Comparison of ENCODE assay signal across 9 mouse cellular contexts in genomic region chr15:84841925-84842821, GRCm38 (mm10). TPM values are rescaled to one million over a fixed set of nuclear protein-coding genes. Genes with fewer than 3 reads are reported as not detected.
DNase-seq lines count a peak whose midpoint lies in the region; ATAC-seq and TF ChIP-seq lines count a peak whose summit lies in the region.
"Had no signal": no experiment of that assay in that cellular context is flagged by ENCODE, and none has a peak within 500 bp of the region (broad histone marks: within the 10 kb centered on the region; RNA-seq: fewer than 3 reads in every experiment).

No protein-coding gene starts in this region.

- no peaks in the 10 kb centered on the region for H3K4me1 ChIP-seq in embryonic facial prominence, embryonic 11.5 days (ENCODE audit: control insufficient read depth, insufficient read depth, low read length)
- H3K4me1 ChIP-seq in hindbrain, embryonic 16.5 days (ENCODE audit: control insufficient read depth, insufficient read depth, low read depth, low read length), result peaks cover 41% of the 10 kb centered on the region
- peaks cover 44% of the 10 kb centered on the region for H3K4me1 ChIP-seq in midbrain, embryonic 15.5 days

- no peak overlapping the region for H3K4me2 ChIP-seq in embryonic facial prominence, embryonic 11.5 days (ENCODE audit: low read depth, low read length)
- H3K4me2 ChIP-seq in hindbrain, embryonic 16.5 days (ENCODE audit: low read length), result no peak overlapping the region
- H3K4me2 ChIP-seq in midbrain, embryonic 15.5 days, result no peak overlapping the region; the same call in 1 of the 2 replicates

- no peaks in the 10 kb centered on the region for H3K27me3 ChIP-seq in embryonic facial prominence, embryonic 11.5 days (ENCODE audit: control insufficient read depth, insufficient read depth, low read length)
- H3K27me3 ChIP-seq in hindbrain, embryonic 16.5 days (replicated peaks; ENCODE audit: control insufficient read depth, insufficient read depth, low read length), result no peaks in the 10 kb centered on the region
- no peaks in the 10 kb centered on the region for H3K27me3 ChIP-seq in midbrain, embryonic 15.5 days (replicated peaks)

- no peak for TF ChIP-seq CTCF in brain, embryonic 14.5 days (IDR thresholded peaks at IDR 0.05; ENCODE audit: borderline replicate concordance, extremely low read depth, insufficient read depth, insufficient read length)

- ATAC-seq in embryonic facial prominence, embryonic 11.5 days (replicated peaks; ENCODE audit: insufficient number of reproducible peaks, low FRiP score, low TSS enrichment, low read depth), result no peak
- ATAC-seq in hindbrain, embryonic 16.5 days, result peak; percentile 59
- peak; percentile 67 for ATAC-seq in midbrain, embryonic 15.5 days (replicated peaks)

- WGBS in embryonic facial prominence, embryonic 11.5 days, result 44% methylated on average over 19 of the region's 19 CpGs
- WGBS in hindbrain, embryonic 16.5 days, result 25% methylated on average over 19 of the region's 19 CpGs
- WGBS in midbrain, embryonic 15.5 days, result 23% methylated on average over 19 of the region's 19 CpGs

- H3K27ac ChIP-seq in embryonic facial prominence, embryonic 11.5 days (replicated peaks; ENCODE audit: low read depth, low read length), result no peak overlapping the region
- no peak overlapping the region for H3K27ac ChIP-seq in hindbrain, embryonic 16.5 days (ENCODE audit: low read depth, low read length)
- peak overlapping the region; percentile 40 for H3K27ac ChIP-seq in midbrain, embryonic 15.5 days

- intact Hi-C loops in heart, postnatal 36 days (cut with DNase I), result no loop called here

- DNase-seq in brain, embryonic 14.5 days (ENCODE audit: low read depth), result peak; percentile 85
- peak; percentile 9 for DNase-seq in embryonic facial prominence, embryonic 11.5 days (ENCODE audit: low spot score)
- no peak for DNase-seq in left cerebral cortex, adult 9 months (ENCODE audit: low spot score in 2 of 2)
- DNase-seq in heart, postnatal 36 days, result no peak
- DNase-seq in layer of hippocampus, postnatal 14 days (ENCODE audit: low spot score in 2 of 2), result no peak
- DNase-seq: heart, adult 11 months had no signal

- no peak for TF ChIP-seq POLR2A in brain, embryonic 14.5 days (IDR thresholded peaks at IDR 0.05; ENCODE audit: borderline replicate concordance, extremely low read depth, insufficient read depth, insufficient read length, poor library complexity, severe bottlenecking)

- H3K36me3 ChIP-seq in embryonic facial prominence, embryonic 11.5 days (replicated peaks; ENCODE audit: control insufficient read depth, insufficient read depth, low read depth, low read length), result no peaks in the 10 kb centered on the region
- H3K36me3 ChIP-seq in hindbrain, embryonic 16.5 days (ENCODE audit: control insufficient read depth, insufficient read depth, low read length), result no peaks in the 10 kb centered on the region
- no peaks in the 10 kb centered on the region for H3K36me3 ChIP-seq in midbrain, embryonic 15.5 days (replicated peaks)

- H3K4me3 ChIP-seq in embryonic facial prominence, embryonic 11.5 days (ENCODE audit: low read depth, low read length), result no peak overlapping the region
- no peak overlapping the region for H3K4me3 ChIP-seq in hindbrain, embryonic 16.5 days (ENCODE audit: low read length)
- H3K4me3 ChIP-seq in midbrain, embryonic 15.5 days, result no peak overlapping the region

- no peaks in the 10 kb centered on the region for H3K9me3 ChIP-seq in embryonic facial prominence, embryonic 11.5 days (replicated peaks; ENCODE audit: control insufficient read depth, low read length)
- H3K9me3 ChIP-seq in hindbrain, embryonic 16.5 days (ENCODE audit: control insufficient read depth, low read length), result no peaks in the 10 kb centered on the region
- no peaks in the 10 kb centered on the region for H3K9me3 ChIP-seq in midbrain, embryonic 15.5 days

- no peak overlapping the region for H3K9ac ChIP-seq in embryonic facial prominence, embryonic 11.5 days (replicated peaks; ENCODE audit: low read length)
- no peak overlapping the region for H3K9ac ChIP-seq in hindbrain, embryonic 16.5 days (ENCODE audit: low read depth, low read length)
- no peak overlapping the region for H3K9ac ChIP-seq in midbrain, embryonic 15.5 days

RNA-seq across cellular contexts. Expression of gene Phf21b, which starts 13.7 kb away (rescaled TPM):
- polyA plus RNA-seq in brain, embryonic 14.5 days (2012; rRNA removed), result 105 and 130 TPM in 2 replicates
- 4.4 and 4.8 TPM in 2 replicates for polyA plus RNA-seq in embryonic facial prominence, embryonic 11.5 days (2014; fragmentation: Nextera tagmentation; extraction: Ambion mirVana)
- polyA plus RNA-seq in hindbrain, embryonic 16.5 days (2015; fragmentation: Nextera tagmentation; extraction: Ambion mirVana), result 2.5 and 3.5 TPM in 2 replicates
- polyA plus RNA-seq in midbrain, embryonic 15.5 days (2015; fragmentation: Nextera tagmentation; extraction: Ambion mirVana), result 6.0 and 7.6 TPM in 2 replicates
- 1 to 10 TPM; 1.0 to 1.3 TPM for total RNA-seq in heart, postnatal 36 days (2021)
- 10 to 100 TPM; 13.0 to 13.2 TPM for total RNA-seq in layer of hippocampus, postnatal 14 days (2021)
- polyA plus RNA-seq: liver, embryonic 16.5 days had no signal

Comparison
In these comparisons a context has a peak if more than half of its experiments do, and no peak if none do; other contexts are left out.
1. DNase-seq: peak in brain, embryonic 14.5 days (single experiment) and embryonic facial prominence, embryonic 11.5 days (single experiment); none in left cerebral cortex, adult 9 months (0 of 2), heart, postnatal 36 days (0 of 2) and layer of hippocampus, postnatal 14 days (0 of 2).
2. RNA of gene Phf21b, which starts 13.7 kb away (polyA plus RNA-seq): 105 to 130 TPM in brain, embryonic 14.5 days; 6.0 to 7.6 TPM in midbrain, embryonic 15.5 days, 4.4 to 4.8 TPM in embryonic facial prominence, embryonic 11.5 days and 2.5 to 3.5 TPM in hindbrain, embryonic 16.5 days; every median in the first group is over 10 times any median in the second.